Comparison of ENCODE assay signal across 7 mouse cellular contexts in the genomic region with DNA sequence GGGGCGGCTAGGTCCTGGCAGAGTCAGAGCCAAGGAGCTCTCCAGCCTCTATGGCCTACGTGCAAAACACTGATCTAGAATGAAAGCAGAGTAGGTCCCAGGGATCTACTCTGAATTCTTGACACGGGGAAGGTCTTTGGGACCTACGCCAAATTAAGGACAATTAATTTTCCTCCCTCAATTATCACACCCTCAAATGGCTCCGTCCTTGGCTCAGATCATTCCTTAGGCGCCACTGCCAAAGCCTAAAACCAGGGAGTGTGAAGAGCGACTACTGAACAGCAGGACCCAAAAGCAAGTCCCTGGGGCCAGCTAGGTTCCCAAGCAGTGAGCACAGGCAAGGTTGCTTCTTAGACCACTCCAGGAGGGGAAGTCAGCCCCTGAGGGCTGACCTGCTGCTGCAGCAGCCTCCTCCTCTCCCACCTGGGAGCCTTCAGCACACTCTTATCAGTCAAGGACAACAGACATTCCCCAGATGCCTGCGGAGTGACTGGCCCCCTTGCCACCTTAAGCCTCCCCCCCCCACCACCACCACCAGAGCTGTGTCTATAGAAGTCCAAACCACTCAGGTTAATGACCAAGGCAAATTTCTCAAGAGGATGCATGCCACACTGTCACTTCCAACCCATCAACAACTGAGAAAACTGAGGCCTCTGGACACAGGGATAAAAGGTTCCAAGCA. TPM values are rescaled to one million over a fixed set of nuclear protein-coding genes. Genes with fewer than 3 reads are reported as not detected.
A peak's percentile ranks its signal among the peaks of the same experiment; 100 is the strongest.
DNase-seq lines count a peak whose midpoint lies in the region; ATAC-seq and TF ChIP-seq lines count a peak whose summit lies in the region.

No protein-coding gene starts in this region.

- peak overlapping the region; percentile 48 for H3K4me3 ChIP-seq in lung, embryonic 14.5 days (ENCODE audit: low read depth, low read length)
- peak overlapping the region; percentile 40 for H3K4me3 ChIP-seq in forebrain, embryonic 14.5 days (ENCODE audit: low read depth, low read length)
- peak overlapping the region; percentile 48 for H3K4me3 ChIP-seq in limb, embryonic 15.5 days
- no peak overlapping the region for H3K4me3 ChIP-seq in stomach, embryonic 16.5 days (replicated peaks; ENCODE audit: low read length)

- DNase-seq in lung, embryonic 14.5 days, result no peak
- no peak for DNase-seq in lung, postnatal 25 days (ENCODE audit: low spot score)
- peak; percentile 75 for DNase-seq in forebrain, embryonic 14.5 days (ENCODE audit: low spot score)
- DNase-seq in frontal cortex, postnatal 10 days (ENCODE audit: low spot score in 2 of 2), result no peak
- no peak for DNase-seq in adrenal gland, adult 18-20 months (ENCODE audit: low spot score in 2 of 2)

- peaks cover 46% of the 10 kb centered on the region for H3K36me3 ChIP-seq in lung, embryonic 14.5 days (ENCODE audit: insufficient read depth)
- H3K36me3 ChIP-seq in forebrain, embryonic 14.5 days (ENCODE audit: control insufficient read depth, insufficient read depth, low read length), result peaks cover 30% of the 10 kb centered on the region
- H3K36me3 ChIP-seq in limb, embryonic 15.5 days, result peaks cover 42% of the 10 kb centered on the region
- 0 out of 2 replicates have a peak, but pooled peaks cover 5% of the 10 kb centered on the region for H3K36me3 ChIP-seq in stomach, embryonic 16.5 days (ENCODE audit: control insufficient read depth, insufficient read depth, low read length)

- H3K27ac ChIP-seq in lung, embryonic 14.5 days (ENCODE audit: low read depth), result peak overlapping the region; percentile 79
- peak overlapping the region; percentile 78 for H3K27ac ChIP-seq in forebrain, embryonic 14.5 days (ENCODE audit: low read depth, low read length)
- H3K27ac ChIP-seq in limb, embryonic 15.5 days, result no peak overlapping the region
- H3K27ac ChIP-seq in stomach, embryonic 16.5 days (ENCODE audit: low read length), result peak overlapping the region; percentile 54

- peak overlapping the region; percentile 87 for H3K4me2 ChIP-seq in lung, embryonic 14.5 days
- H3K4me2 ChIP-seq in forebrain, embryonic 14.5 days (ENCODE audit: low read length), result peak overlapping the region; percentile 73
- H3K4me2 ChIP-seq in limb, embryonic 15.5 days, result peak overlapping the region; percentile 87; the same call in 1 of the 2 replicates
- peak overlapping the region; percentile 80; the same call in 1 of the 2 replicates for H3K4me2 ChIP-seq in stomach, embryonic 16.5 days (ENCODE audit: low read depth, low read length)

- no peak overlapping the region for H3K9ac ChIP-seq in lung, embryonic 14.5 days
- peak overlapping the region; percentile 2; the same call in 1 of the 2 replicates for H3K9ac ChIP-seq in forebrain, embryonic 14.5 days (ENCODE audit: low read length)
- no peak overlapping the region for H3K9ac ChIP-seq in limb, embryonic 15.5 days
- no peak overlapping the region for H3K9ac ChIP-seq in stomach, embryonic 16.5 days (ENCODE audit: low read length)

- no peaks in the 10 kb centered on the region for H3K27me3 ChIP-seq in lung, embryonic 14.5 days (ENCODE audit: insufficient read depth, low read length)
- H3K27me3 ChIP-seq in forebrain, embryonic 14.5 days (replicated peaks; ENCODE audit: control insufficient read depth, insufficient read depth, low read length), result no peaks in the 10 kb centered on the region
- H3K27me3 ChIP-seq in limb, embryonic 15.5 days, result no peaks in the 10 kb centered on the region
- H3K27me3 ChIP-seq in stomach, embryonic 16.5 days (ENCODE audit: control insufficient read depth, insufficient read depth, low read length), result no peaks in the 10 kb centered on the region

- TF ChIP-seq CTCF in lung, embryonic 14.5 days (IDR thresholded peaks at IDR 0.05; ENCODE audit: low read depth), result no peak

- WGBS in lung, embryonic 14.5 days, result 57% methylated on average over 8 of the region's 8 CpGs
- 42% methylated on average over 8 of the region's 8 CpGs for WGBS in forebrain, embryonic 14.5 days
- 80% methylated on average over 8 of the region's 8 CpGs for WGBS in limb, embryonic 15.5 days
- WGBS in stomach, embryonic 16.5 days, result 68% methylated on average over 8 of the region's 8 CpGs

- peak; percentile 19; the same call in 1 of the 2 replicates for ATAC-seq in lung, embryonic 14.5 days (ENCODE audit: insufficient read depth)
- ATAC-seq in forebrain, embryonic 14.5 days, result no peak
- no peak; the same call in 1 of the 2 replicates for ATAC-seq in limb, embryonic 15.5 days (ENCODE audit: insufficient number of reproducible peaks, low FRiP score, low TSS enrichment, low read depth)
- no peak; the same call in 1 of the 2 replicates for ATAC-seq in stomach, embryonic 16.5 days (ENCODE audit: insufficient read depth, low FRiP score)

- peaks cover 5% of the 10 kb centered on the region; the same call in 1 of the 2 replicates for H3K4me1 ChIP-seq in lung, embryonic 14.5 days (ENCODE audit: insufficient read depth)
- peaks cover 50% of the 10 kb centered on the region for H3K4me1 ChIP-seq in forebrain, embryonic 14.5 days (ENCODE audit: control insufficient read depth, insufficient read depth, low read length)
- peaks cover 43% of the 10 kb centered on the region for H3K4me1 ChIP-seq in limb, embryonic 15.5 days
- H3K4me1 ChIP-seq in stomach, embryonic 16.5 days (ENCODE audit: control insufficient read depth, insufficient read depth, low read length), result peaks cover 46% of the 10 kb centered on the region

- no peaks in the 10 kb centered on the region for H3K9me3 ChIP-seq in lung, embryonic 14.5 days (ENCODE audit: low read depth, low read length)
- no peaks in the 10 kb centered on the region for H3K9me3 ChIP-seq in forebrain, embryonic 14.5 days (replicated peaks; ENCODE audit: control insufficient read depth, low read length)
- H3K9me3 ChIP-seq in limb, embryonic 15.5 days, result no peaks in the 10 kb centered on the region
- no peaks in the 10 kb centered on the region for H3K9me3 ChIP-seq in stomach, embryonic 16.5 days (replicated peaks; ENCODE audit: control insufficient read depth, low read length)

RNA-seq across cellular contexts. Expression of a gene that starts 31.3 kb away (rescaled TPM):
- 69.7 and 75.7 TPM in 2 replicates for polyA plus RNA-seq in lung, embryonic 14.5 days (2014; fragmentation: Nextera tagmentation; extraction: Ambion mirVana)
- 42.0 and 50.2 TPM in 2 replicates for polyA plus RNA-seq in forebrain, embryonic 14.5 days (2014; fragmentation: Nextera tagmentation; extraction: Ambion mirVana)
- polyA plus RNA-seq in limb, embryonic 15.5 days (2015; fragmentation: Nextera tagmentation; extraction: Ambion mirVana), result 66.4 and 82.7 TPM in 2 replicates
- 86.0 and 93.0 TPM in 2 replicates for polyA plus RNA-seq in stomach, embryonic 16.5 days (2015; fragmentation: Nextera tagmentation; extraction: Ambion mirVana)
- total RNA-seq in adrenal gland, adult 18-20 months (2021), result 10 to 100 TPM; 42.5 to 43.1 TPM
